Mouse (Mus musculus) limb, embryonic 14.5 days (tissue): ENCODE results near the gene Zfp185. TPM values are rescaled to one million over a fixed set of nuclear protein-coding genes. Genes with fewer than 3 reads are reported as not detected.
A peak's percentile ranks its signal among the peaks of the same experiment; 100 is the strongest.

Experiments used
- ATAC-seq: fragments of 200-750 bp; cut with Nextera tagmentation; 2 replicates; pipeline ENCODE4 v1.8.0; 2017; ENCODE audit warnings: low read depth, moderate number of reproducible peaks, moderate TSS enrichment; ENCODE audit not compliant: low FRiP score
- DNase-seq: peaks from one replicate; pipeline ENCODE4 v3.0.0-alpha.2; 2015; ENCODE audit warnings: low spot score
- H3K27ac ChIP-seq: fragments of 300-500 bp; sonication (generic); replicated peaks from 2 replicates; pipeline ENCODE4 v1.5.1; 2014; ENCODE audit warnings: low read depth, mild to moderate bottlenecking, low read length, moderate library complexity, mixed read lengths
- H3K27me3 ChIP-seq: fragments of 300-500 bp; sonication (generic); 2 replicates; pipeline ENCODE4 v1.6.1; 2014; ENCODE audit warnings: low read length, mixed read lengths; ENCODE audit not compliant: control insufficient read depth, insufficient read depth
- H3K36me3 ChIP-seq: fragments of 300-500 bp; sonication (generic); 2 replicates; pipeline ENCODE4 v1.6.1; 2014; ENCODE audit warnings: mild to moderate bottlenecking, low read length, moderate library complexity, mixed read lengths; ENCODE audit not compliant: control insufficient read depth, insufficient read depth
- H3K4me1 ChIP-seq: fragments of 300-500 bp; sonication (generic); 2 replicates; pipeline ENCODE4 v1.6.1; 2014; ENCODE audit warnings: antibody characterized with exemption, low read length, mixed read lengths; ENCODE audit not compliant: control insufficient read depth, insufficient read depth
- H3K4me2 ChIP-seq: fragments of 300-500 bp; sonication (generic); replicated peaks from 2 replicates; pipeline ENCODE4 v1.6.1; 2014; ENCODE audit warnings: low read depth, mild to moderate bottlenecking, low read length, moderate library complexity; ENCODE audit not compliant: severe bottlenecking
- H3K4me3 ChIP-seq: fragments of 300-500 bp; sonication (generic); replicated peaks from 2 replicates; pipeline ENCODE4 v1.5.1; 2014; ENCODE audit warnings: low read length
- H3K9ac ChIP-seq: fragments of 300-500 bp; sonication (generic); 2 replicates; pipeline ENCODE4 v1.6.1; 2014; ENCODE audit warnings: mild to moderate bottlenecking, low read depth, low read length, moderate library complexity; ENCODE audit not compliant: severe bottlenecking
- H3K9me3 ChIP-seq: fragments of 300-500 bp; sonication (generic); 2 replicates; pipeline ENCODE4 v1.6.1; 2016; ENCODE audit warnings: low read length; ENCODE audit not compliant: control insufficient read depth
- POLR2A ChIP-seq: fragments of 200-500 bp; IDR thresholded peaks from 2 replicates; pipeline ENCODE4 v1.8.0; 2012; ENCODE audit warnings: inconsistent platforms, mild to moderate bottlenecking, moderate library complexity, borderline replicate concordance; ENCODE audit not compliant: insufficient read depth, insufficient read length; ENCODE audit errors: extremely low read depth
- WGBS: fragments of 180-500 bp; shearing (Covaris S2); extraction: QIAGEN DNeasy Blood & Tissue Kit; methylation state at CpG from one replicate; pipeline ENCODE4 v1.1.7; 2014; 5-methylcytosine and 5-hydroxymethylcytosine counted together
- polyA plus RNA-seq, 2 experiments: library from polyadenylated mRNA; depleted of rRNA in 1 of 2; stranded (reverse) in 1 of 2; unstranded in 1 of 2; fragments of >200 nt; fragmentation: Nextera tagmentation in 1 of 2; extraction: Ambion mirVana in 1 of 2; gene quantifications; 2 replicates each; pipeline versions ENCODE4 v1.2.1 to v1.2.3; 2012 to 2014

Gene Zfp185
- polyA plus RNA-seq (2012; rRNA removed) (41.8 and 44.8 TPM in 2 replicates), polyA plus RNA-seq (2014; fragmentation: Nextera tagmentation; extraction: Ambion mirVana) (52.6 and 56.6 TPM in 2 replicates)

- peak; percentile 51 for DNase-seq
- Histone ChIP-seq H3K9ac (peak within 1 kb of the TSS; percentile 53), H3K27me3 (no peaks in the 10 kb centered on the region), H3K4me3 (peak within 1 kb of the TSS; percentile 43), H3K9me3 (no peaks in the 10 kb centered on the region), H3K27ac (peak within 1 kb of the TSS; percentile 3; the same call in 1 of the 2 replicates), H3K4me2 (peak within 1 kb of the TSS; percentile 60), H3K4me1 (no peaks in the 10 kb centered on the region), H3K36me3 (no peaks in the 10 kb centered on the region)
- ATAC-seq: peak; percentile 81
- TF ChIP-seq POLR2A: no peak
- WGBS: 28% methylated on average over 32 of the region's 45 CpGs
Measured at GRCm38 (mm10) chrX:72986841-72987519, at the start of gene Zfp185. TSS of gene Zfp185 (plus strand) at chrX:72987339.

- H3K9ac ChIP-seq: no peak overlapping the region
Measured at GRCm38 (mm10) chrX:72953464-72953863, 33.7 kb upstream of the Zfp185 start.

GRCm38 (mm10) chrX:72956486-72956885, 30.7 kb upstream of the Zfp185 start:
- Histone ChIP-seq H3K4me1 (no peaks in the 10 kb centered on the region), H3K9me3 (no peaks in the 10 kb centered on the region), H3K36me3 (no peaks in the 10 kb centered on the region), H3K4me2 (no peak overlapping the region), H3K27ac (no peak overlapping the region), H3K9ac (no peak overlapping the region), H3K27me3 (no peaks in the 10 kb centered on the region), H3K4me3 (no peak overlapping the region)
- 68% methylated on average over 4 of the region's 4 CpGs for whole genome bisulfite sequencing
- DNase-seq (no peak), ATAC-seq (no peak)
- no peak for TF ChIP-seq POLR2A

More at GRCm38 (mm10) chrX:72953464-72953863, 33.7 kb upstream of the Zfp185 start:
- Histone ChIP-seq H3K27me3 (no peaks in the 10 kb centered on the region), H3K9me3 (no peaks in the 10 kb centered on the region), H3K4me1 (no peaks in the 10 kb centered on the region), H3K36me3 (no peaks in the 10 kb centered on the region), H3K27ac (no peak overlapping the region), H3K4me2 (no peak overlapping the region), H3K4me3 (no peak overlapping the region)
- ATAC-seq: no peak
- WGBS: 82% methylated on average over 4 of the region's 4 CpGs
- DNase-seq: no peak
- TF ChIP-seq POLR2A: no peak

GRCm38 (mm10) chrX:72960431-72960830, 26.7 kb upstream of the Zfp185 start:
- Histone ChIP-seq H3K9ac (no peak overlapping the region), H3K27me3 (no peaks in the 10 kb centered on the region), H3K4me1 (no peaks in the 10 kb centered on the region), H3K27ac (no peak overlapping the region), H3K4me2 (no peak overlapping the region), H3K36me3 (no peaks in the 10 kb centered on the region), H3K4me3 (no peak overlapping the region), H3K9me3 (no peaks in the 10 kb centered on the region)
- DNase-seq (no peak), ATAC-seq (no peak)
- TF ChIP-seq POLR2A: no peak
- WGBS: 85% methylated on average over 4 of the region's 4 CpGs

GRCm38 (mm10) chrX:72961511-72961910, 25.6 kb upstream of the Zfp185 start:
- no peak overlapping the region for H3K9ac ChIP-seq
- no peak overlapping the region for H3K4me3 ChIP-seq
- H3K4me2 ChIP-seq: no peak overlapping the region
- WGBS: 73% methylated on average over 3 of the region's 3 CpGs
- no peaks in the 10 kb centered on the region for H3K36me3 ChIP-seq
- no peak for ATAC-seq
- no peak for TF ChIP-seq POLR2A
- no peaks in the 10 kb centered on the region for H3K4me1 ChIP-seq
- H3K9me3 ChIP-seq: no peaks in the 10 kb centered on the region
- no peak for DNase-seq
- H3K27ac ChIP-seq: no peak overlapping the region
- H3K27me3 ChIP-seq: no peaks in the 10 kb centered on the region
